Mouse (Mus musculus): ENCODE data around the gene Odc1.
"Not testable (repeated sequence)": the region's sequence is repeated elsewhere in the genome, so short reads cannot be mapped to it uniquely, and the experiment has no call there.

The Odc1 gene

DNA sequence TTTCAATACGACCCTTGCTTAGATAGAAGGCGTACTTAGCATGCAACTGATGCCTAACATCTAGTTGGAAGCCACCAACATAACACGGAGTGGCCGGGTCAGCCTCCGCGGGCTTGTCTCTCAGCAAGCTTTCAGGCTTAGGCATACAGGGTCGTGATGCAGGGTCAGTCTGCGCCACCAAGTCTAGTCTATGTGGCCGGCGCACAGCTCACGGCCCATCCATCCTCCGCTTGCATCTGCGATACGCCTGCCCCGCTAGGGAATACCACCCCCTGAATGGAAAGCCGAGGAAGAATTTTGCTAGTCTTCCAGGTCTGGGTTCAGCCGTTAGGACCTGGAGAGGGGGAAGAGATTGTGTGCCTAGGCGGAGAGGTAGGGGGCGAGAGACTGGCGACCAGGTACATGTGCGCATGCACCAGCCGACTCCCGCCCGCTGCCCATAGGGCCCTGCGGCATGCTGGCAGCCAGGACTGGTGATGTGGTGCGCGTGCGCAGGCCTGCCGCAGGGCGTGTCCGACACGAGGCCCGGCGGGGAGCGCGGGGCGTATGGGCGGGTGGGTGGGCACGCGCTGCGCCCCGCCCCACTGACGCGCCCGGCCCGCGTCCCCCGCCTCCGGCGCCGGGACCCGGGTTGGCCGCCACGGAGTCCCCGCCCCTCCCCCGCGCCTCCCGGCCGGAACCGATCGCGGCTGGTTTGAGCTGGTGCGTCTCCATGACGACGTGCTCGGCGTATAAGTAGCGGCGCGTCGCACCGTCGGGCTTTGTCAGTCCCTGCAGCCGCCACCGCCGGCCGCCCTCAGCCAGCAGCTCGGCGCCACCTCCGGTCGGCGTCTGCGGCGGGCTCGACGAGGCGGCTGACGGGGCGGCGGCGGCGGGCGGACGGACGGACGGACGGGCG, at the start of gene Odc1:
Gene Odc1, plus strand, starts transcription at position 586 of the 898 bp plus-strand sequence.
- peak; percentile 100 for DNase-seq (ENCODE audit: extremely low spot score, low spot score)

DNA sequence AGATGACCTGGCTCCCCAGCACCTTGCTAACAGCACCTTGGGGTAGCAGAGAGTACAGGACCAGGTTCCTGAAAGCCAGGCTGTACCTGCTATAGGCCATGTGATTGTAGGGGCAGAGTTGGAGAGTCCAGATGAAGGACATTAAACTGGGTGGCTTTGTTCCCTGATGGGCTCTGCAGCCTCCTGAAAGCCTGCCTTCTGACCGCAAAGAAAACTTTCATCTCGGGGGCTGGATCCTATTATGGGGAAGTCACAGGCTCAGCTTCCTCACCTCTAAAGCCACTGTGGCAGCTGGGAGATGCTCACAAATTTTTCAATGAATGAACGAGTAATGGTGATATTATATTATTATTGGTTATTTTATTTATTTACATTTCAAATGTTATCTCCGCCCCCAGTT, 49.8 kb upstream of the Odc1 start:
- DNase-seq (ENCODE audit: extremely low spot score, low spot score), result no peak

DNA sequence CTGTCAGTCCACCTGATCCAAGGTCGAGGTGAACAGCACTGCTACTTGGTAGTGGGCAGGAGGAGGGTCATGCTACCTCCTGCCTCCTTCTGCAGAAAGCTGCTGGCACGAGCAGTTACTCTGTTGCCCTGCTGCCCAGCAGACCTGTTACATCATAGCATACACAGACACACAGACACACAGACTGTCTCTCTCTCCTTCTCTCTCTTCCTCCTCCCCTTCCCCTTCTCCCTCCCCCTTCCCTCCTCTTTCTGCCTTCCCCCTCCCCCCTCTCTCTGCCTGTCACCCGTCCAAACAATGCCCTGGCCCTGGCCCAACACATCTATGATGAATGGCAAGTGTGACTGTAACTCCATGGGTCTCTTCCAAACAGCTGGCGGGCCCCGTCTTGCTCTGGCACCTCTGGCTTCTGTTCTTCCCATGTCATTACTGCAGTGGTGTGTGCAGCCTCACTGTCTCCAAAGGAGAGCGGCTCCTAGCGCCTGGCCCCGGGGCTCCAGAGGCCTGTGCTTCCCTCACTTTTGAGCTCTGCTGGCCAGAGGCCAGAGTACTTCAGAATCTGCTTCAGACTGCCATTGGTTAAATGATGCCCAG, 48.6 kb upstream of the Odc1 start:
- DNase-seq (ENCODE audit: extremely low spot score, low spot score), result no peak

DNA sequence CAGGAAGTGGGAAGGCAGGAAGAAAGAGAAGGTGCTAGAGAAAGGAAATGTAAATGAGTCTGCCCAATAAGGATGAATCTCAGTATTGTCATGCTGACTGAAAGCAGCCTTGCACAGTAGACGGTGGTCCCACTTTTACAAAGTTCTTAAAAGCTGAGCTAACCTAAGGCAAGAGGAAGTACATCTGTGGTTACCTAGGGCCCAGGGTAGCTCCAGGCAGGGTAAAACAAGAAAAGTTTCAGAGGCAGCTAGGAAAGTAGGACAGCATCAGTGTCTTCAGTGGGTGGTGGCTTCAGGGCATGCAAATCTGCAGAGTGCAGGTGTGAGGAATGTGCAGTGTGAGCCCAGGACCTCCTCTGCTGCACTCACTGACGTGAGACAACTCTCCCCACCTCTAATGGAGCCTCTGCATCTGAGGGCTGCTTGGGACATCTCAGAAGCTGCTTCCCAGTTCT, 38.9 kb upstream of the Odc1 start:
- DNase-seq (ENCODE audit: extremely low spot score, low spot score), result no peak

DNA sequence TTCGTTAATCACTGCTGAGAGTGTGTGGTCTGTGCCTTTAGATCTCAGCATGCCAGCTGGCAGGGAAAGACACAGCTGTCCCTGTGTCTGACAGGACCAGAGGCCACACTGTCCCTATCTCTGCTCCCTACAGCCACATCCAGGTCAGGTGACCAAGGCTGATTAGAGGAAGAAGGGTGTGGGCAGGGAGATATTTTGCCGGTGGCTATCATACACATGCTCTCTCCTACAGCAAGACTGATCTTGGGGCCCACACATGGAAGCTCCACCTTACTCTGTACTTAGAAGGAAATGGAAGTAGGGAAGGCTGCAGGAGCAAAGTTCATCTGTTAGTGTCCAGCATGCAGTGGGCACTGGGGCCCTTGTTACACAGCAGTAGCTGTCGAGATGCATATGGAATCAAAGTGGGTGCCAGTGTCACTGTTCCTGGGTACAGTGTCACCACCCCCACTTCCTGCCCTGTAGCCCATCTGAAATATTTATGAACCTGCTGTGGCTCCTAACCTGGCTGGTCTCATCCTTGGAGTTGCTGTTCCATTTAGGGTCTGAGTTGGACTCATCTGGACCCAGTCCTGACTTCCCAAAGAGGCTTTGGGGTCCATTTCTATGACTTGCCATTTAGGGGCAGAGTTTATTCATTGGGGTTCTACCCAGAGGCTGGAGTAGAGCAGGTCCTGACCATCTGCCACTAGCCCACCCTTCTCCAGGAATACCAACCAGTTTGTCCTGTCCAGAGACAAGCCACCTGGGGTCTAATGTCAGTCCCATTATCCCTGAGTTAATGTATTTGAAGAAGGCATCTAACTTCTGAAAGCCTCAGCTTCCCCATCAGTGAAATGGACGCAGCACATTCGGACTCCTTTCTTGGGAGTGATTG, 38.2 kb upstream of the Odc1 start:
- DNase-seq (ENCODE audit: extremely low spot score, low spot score), result peak; percentile 20

DNA sequence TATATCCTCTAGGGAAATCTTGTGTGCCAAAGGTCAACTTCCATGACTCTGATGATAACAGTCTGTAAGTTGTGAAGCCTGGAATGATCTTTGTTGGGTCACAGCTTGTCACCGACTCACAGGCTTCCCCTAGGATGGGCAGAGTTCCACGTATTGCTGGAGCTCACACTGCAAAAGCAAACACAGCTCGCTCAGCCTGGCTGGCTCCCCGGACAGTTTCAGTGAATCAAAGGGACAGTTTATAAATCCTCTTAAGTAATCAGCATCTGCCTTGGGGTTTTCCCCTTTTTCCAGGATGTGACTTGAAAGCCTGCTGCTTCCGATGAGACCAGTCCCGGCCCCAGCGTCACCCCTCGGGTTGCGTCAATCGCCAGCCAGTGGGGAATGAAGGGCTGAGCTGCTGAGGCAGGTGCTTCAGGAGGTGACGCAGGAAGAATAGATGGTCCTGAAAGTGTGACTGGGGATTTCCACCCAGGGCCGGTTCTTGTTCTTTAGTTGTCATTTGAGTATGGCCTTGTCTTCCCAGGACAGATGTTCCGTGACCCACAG, 37.5 kb upstream of the Odc1 start:
- DNase-seq (ENCODE audit: extremely low spot score, low spot score), result no peak

DNA sequence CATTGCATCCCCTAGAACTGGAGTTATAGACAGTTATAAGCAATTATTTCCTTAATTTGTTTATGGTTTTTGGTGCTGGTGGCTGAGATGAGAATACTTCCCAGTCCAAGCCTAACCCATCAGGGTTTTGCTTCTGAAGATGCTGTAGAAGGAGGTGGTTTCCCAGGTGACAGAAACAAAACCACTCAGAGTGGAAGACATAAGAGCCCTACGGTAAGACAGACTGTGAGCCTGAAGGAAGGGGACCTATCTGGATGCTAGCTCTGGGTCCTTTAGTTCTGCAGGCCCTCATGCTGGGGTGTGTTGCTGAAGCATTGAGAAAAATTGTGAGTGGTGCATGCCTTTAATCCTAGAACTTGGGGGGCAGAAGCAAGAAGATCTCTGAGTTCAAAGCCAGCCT, 35.3 kb upstream of the Odc1 start:
- no peak for DNase-seq (ENCODE audit: extremely low spot score, low spot score)

DNA sequence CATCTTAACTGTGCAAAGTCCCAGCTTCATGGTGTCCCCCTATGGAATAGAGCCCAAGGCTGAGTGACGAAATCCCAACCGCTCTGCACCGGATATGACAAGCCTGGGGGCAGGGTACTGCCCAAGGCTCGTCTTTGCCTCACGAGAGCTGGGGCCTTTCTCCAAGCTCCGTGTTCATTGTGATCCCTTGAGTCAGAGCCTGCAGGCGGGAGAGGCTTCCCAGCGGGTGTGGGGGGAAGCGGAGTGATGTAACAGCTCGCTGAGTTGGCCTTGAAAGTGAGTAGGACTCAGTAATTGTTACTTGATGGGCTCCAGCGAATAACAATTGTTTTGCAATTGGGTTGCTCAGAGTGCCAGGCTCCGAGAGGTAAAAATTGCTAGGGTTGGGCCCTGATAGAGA, 34.4 kb upstream of the Odc1 start:
- DNase-seq (ENCODE audit: extremely low spot score, low spot score), result no peak

DNA sequence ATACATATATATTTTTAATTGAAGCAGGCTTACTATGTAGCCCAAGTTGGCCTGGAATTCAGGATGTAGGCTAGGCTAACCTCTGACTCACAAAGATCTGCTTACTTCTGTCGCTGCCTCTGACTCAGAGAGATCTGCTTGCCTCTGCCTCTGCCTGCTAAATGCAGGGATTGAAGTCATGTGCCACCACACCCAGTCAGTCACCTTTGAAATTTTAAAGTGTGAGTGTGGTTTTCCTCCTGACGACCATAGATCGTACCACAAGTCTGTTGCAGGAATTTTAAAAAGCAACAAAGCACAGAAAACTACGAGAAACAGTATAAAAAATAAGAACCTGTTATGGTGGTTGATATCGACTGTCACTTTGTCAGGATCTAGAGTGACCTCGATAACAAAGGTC, 33.6 kb upstream of the Odc1 start:
- no peak for DNase-seq (ENCODE audit: extremely low spot score, low spot score)

DNA sequence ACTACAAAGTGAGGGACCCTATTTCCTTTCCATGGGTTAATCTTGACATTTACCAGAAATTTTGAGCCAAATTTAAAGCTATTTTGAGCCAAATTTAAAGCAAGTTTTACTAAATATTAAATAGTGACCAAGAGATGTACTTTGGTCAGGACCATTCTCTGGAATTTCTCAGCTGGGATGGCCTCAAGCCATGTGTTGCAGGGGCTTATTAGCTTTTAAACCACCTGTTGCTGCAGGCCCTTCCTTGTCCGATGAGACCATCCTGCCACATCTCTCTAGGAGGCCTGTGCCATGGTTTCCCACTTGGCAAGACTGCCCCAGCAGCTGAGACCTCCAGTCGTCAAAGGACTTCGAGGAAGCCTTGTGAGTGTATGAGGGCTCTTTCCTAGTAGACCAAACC, 15.4 kb upstream of the Odc1 start:
- DNase-seq (ENCODE audit: extremely low spot score, low spot score), result no peak

DNA sequence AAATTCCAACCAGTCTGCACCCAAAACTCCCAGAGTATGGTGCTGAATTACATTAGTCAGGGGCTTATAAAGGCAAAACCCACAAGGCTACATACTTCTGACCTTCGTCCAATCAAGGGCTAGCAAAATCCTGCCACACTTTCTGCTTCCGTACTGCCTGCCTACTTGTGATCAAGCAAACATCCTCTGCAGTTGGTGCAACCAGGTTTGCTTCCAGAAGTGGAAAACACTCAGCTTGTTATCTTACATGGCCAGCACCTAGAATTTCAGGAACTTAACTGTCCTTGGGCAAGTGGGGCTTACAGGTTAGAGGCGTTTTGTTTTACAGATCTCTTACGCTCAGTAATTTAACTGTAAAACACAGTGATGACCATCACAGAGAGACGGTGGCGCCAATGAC, 14.9 kb upstream of the Odc1 start:
- DNase-seq (ENCODE audit: extremely low spot score, low spot score), result no peak

DNA sequence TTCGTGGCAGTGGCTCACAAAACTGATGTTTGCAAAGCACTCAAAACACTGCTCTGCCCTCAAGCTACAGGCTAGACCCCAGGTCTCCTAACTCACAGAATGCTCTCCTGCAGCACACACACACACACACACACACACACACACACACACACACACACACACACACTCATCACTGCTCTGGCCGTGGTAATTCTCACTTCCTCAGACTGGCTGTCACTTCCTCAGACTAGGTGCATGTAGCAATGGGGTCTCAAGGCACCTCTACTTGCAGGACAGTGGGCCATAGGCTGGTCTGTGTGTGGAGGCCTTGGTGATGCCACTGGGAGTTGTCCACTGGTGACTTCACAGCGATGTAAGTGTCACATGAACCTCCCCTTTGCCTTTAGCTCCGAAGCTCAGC, 13.8 kb upstream of the Odc1 start:
- DNase-seq (ENCODE audit: extremely low spot score, low spot score), result no peak

DNA sequence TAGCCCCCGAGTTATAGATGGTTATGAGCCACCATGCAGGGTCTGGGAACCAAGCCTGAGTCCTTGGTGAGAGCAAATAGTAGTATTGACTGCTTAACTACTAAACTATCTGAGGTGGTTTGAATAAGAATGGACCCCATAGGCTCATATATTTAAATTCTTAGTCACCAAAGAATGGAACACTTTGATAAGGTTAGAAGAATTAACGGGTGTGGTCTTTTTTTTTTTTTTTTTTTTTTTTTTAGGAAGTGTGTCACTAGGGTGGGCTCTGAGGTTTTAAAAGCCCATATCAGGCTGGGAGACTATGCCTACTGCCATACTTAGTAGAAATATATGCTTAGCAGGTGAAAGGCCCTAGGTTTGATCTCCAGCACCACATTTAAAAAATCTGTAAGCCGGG, 8.4 kb upstream of the Odc1 start:
- no peak for DNase-seq (ENCODE audit: extremely low spot score, low spot score)

DNA sequence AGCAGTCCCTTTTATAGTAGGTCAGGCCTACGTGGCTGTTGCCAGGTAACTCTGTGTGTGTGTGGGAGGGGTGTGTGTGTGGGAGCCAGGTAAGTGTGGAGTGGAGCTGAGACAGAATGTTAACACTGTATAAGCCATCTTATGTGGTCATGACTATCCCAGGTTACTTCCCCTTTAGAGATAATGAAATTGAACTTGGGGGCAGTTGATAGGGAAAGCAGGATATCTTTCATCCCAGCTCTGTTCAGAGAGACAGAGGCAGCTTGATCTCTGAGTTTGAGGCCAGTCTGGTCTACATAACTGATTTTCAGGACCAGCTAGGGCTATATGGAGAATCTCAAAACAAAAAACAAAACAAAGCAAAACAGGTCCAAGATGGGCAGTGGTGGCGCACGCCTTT, 7.4 kb upstream of the Odc1 start:
- DNase-seq (ENCODE audit: extremely low spot score, low spot score), result no peak

DNA sequence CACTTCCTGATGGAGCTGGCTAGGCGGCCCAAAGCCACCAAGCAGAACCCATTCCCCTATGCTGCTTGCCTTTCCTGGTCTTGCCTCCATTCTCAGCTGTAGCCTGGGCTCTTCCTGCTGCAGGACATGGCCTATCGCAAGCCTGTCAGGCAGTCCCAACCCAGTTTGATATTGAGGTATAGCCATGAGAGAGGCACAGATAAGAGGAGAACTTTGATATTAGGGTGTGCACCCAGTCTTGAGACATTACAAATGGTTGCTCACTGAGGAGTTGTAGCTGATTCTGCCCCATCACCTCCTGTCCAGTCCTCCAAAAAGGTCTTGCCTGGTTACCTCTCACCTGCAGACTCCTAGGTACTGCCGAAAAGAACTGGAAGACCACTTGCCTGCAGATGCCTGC, 6.5 kb upstream of the Odc1 start:
- DNase-seq (ENCODE audit: extremely low spot score, low spot score), result no peak

DNA sequence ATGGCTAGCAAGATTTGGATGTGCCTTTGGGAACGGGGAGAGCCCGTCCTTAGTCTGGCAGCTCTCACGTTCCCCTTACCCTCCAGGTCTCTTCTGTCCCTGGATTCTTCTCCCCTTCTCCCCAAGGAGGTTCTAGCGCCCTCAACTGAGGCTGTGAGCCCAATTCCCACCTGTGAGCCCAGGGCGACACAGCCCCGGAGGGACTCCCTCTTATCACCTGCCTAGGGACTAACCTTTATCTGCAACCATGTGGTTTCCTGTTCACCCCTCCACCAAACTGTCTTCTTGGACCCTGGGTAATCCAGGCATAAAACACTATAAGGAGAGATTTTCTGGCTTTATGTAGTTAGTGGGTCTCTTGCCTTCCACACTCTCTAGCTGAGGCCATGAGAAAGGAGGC, 5.6 kb upstream of the Odc1 start:
- DNase-seq (ENCODE audit: extremely low spot score, low spot score), result no peak

DNA sequence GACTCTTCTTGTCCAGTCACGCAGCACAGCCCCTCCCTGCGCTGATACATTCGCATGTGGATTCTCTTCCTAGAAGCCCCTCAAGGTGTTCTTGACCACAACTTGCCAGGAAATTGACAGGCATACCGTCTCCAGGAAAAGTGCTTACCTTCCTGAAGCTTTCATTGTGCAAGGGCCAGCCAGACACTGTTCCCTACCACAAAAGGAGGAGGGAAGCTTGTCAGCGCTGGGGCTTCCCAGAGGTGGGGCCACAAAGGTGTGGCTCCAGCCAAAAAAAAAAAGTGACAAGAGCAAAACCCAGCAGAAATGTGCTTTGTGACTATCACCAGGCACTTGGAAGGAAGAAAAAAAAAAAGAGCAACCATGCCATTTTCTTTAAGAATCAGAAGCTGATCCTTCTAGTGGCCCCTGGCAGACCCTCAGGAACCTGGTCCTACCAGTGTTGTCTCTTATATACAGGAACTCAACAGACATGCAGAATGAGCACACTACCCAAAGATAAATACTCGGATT, 4.5 kb upstream of the Odc1 start:
- no peak for DNase-seq (ENCODE audit: extremely low spot score, low spot score)

DNA sequence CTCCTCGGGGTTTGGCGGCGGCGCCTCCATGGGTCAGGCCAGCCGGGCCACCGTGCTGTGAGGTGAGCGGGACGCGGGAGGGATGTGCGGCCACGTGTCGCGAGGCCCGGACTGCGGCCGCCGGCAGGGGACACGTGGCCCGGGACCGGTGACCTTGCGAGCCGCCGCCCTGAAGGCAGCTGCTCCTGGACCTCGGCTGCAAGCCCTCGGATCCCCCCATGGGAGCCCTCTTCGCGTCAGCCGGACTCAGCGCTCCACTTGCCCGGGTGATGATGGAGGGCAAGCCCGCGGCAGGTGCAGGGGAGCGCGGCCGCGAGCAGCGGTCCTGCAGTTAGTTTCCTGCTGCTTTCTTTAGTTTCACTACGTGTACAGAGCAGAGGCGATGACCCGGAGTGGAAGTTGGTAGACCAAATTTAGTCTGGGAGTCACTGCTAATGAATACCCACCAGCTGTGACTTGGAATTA, 545 bp downstream of the Odc1 start:
- DNase-seq (ENCODE audit: extremely low spot score, low spot score), result peak; percentile 78

DNA sequence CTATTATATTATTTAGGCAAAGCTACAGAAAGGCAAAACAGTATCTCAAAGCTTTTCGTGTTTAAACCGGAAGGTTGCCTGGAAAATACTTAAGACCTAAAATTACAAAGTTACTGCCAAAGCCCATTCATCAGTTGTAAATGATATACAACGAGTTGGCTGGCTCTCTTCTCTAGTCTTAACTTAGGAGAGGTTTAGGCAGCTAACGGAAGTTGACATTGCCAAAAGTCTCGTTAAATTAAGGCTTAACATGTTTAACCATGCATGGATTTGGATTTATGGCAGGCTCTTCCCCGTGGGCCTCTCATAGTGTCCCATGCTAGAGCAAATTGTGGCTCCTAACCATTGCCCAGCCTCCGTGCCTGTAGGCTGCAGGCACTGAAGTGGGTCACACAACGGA, 1.3 kb downstream of the Odc1 start:
- DNase-seq (ENCODE audit: extremely low spot score, low spot score), result peak; percentile 27

DNA sequence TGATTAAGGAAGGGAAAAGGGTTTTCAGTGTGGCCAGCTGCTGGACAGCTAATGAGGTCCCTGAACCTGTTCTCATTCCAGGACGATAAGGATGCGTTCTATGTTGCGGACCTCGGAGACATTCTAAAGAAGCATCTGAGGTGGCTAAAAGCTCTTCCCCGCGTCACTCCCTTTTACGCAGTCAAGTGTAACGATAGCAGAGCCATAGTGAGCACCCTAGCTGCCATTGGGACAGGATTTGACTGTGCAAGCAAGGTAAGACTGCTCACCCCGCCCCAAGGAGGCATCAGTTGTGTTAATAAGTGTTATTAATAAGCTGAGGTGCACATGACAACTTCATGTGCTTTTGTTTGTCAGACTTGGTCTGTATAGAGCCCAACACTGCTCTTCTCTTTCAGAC, 3.0 kb downstream of the Odc1 start:
- DNase-seq (ENCODE audit: extremely low spot score, low spot score), result not testable (repeated sequence)

DNA sequence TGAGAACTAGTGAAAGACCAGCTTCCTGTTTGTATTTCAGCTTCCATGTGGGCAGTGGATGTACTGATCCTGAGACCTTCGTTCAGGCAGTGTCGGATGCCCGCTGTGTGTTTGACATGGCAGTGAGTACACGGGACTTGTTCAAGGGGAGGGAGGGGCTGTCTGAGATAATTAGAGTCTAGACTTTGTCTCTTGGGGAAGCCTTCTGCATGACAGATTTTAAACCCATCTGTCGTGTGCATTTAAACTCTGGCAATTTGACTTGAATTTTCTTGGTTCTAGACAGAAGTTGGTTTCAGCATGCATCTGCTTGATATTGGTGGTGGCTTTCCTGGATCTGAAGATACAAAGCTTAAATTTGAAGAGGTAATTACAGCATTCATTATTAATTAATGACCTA, 3.9 kb downstream of the Odc1 start:
- DNase-seq (ENCODE audit: extremely low spot score, low spot score), result no peak
